Mouse (Mus musculus) thymus, postnatal 25 days (tissue): ENCODE data around the gene Crtc3.

ENCODE experiments used
- DNase-seq: peaks from one replicate; pipeline ENCODE4 v3.0.0; 2022

Gene Crtc3

DNA sequence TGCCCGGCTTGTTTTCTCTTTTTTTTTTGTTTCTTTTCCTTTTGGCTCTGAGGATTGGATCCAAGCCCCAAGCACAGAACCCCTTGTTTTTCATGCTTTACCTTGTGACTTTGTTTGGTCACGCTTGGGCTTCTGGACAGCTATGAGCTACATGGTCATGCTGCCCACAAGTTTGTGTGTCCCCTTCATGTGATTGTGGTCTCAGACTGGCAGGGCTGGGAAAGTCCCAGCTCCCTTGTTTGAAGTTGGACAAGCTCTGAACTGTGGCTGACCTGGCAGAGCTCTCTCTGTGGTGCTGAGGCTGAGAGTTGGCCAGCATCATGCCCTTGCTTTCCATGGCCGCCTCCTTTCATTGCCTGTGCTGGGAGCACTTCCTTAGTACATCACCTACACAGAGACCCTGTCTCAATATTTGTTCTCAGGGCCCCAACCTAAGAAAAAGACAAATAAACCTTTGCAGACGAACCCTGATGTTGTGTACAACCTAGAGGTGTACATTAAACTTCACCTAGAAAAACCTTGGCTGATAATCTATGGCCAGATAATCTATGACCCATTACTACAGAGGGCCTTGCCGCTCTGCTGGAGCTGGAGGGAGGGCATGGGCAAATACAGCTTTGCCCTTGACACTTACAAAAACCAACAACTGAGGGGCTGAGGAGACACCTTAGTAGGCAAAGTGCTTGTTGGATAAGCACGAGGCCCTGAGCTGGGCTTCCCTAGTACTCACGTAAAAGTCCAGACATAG is 140.0 kb downstream of the Crtc3 start:
- DNase-seq, result no peak

DNA sequence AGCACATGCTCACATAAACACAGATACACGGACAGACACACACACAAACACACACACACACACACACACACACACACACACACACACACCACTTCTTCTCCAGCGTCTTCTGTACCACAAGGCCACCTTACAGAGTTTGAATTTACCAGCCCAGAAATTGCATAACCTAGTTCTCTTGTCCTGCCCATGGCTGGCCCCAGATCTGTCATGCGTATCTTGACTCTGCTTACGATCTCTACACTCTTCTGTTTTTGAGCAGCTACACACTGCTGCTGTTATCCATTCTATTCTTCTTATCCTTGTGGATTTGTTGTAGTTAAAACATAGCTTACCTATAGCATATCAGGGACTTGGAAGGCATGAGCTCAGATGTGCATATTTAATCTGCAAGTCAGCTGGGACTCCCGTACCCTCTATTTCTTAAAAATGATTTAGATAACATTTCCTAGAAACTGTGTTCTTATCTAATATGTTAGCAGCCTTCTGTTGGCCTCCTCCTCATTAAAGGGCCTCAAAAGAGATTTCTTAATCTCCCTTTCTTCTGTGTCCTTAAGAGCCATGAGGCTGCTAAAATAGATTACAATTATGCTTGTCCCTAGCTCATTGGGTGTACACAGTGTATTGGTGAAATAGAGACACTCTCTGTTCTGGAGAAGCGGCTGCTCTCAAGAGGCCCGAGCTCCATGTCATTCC is 146.4 kb downstream of the Crtc3 start:
- no peak for DNase-seq

DNA sequence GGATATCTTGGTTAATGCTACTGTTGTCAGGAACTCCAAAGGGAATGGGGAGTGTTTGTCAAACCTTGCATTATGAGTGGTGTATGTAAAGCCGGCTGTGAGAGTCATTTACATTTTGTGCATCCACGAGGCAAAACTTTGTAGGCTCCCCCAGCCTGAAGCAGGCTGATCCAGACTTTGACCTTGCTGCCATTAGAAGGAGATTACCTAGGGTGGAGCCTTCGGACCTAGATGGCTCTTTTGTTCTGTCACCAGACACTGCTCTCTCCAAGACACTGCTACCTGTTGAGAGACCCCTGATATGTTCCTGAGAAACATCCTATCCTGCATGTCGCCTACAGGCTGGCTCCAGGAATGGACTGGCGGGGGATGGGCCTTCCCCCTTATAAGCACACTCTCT is 149.1 kb downstream of the Crtc3 start:
- no peak for DNase-seq
